Mouse (Mus musculus): Measurements from ENCODE around the gene Susd1. TPM values are rescaled to one million over a fixed set of nuclear protein-coding genes. Genes with fewer than 3 reads are reported as not detected.

The Susd1 gene
- polyA plus RNA-seq, 1 experiment from 2014 or later = 11.2 TPM

DNA sequence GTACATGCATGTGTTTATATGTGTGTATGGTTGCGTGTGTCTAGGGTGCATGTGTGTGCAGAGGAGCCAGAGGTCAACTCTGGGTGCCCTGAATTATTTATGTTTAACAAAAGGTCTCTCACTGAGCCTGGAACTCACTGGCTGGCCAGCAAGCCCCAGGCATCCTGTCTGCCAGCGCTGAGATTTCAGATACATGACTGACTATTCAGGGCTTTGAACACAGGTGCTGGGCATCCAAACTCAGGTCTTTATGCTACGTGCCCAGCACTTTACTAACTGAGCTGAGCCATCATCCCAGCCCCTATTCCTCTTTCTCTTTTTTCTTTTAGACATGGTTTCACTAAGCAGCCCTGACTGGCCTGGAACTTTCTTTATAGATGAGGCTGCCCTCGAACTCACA lies 59.8 kb downstream of the Susd1 start:
- Histone ChIP-seq H3K27ac (no peak overlapping the region), H3K9ac (no peak overlapping the region), H3K27me3 (no peaks in the 10 kb centered on the region), H3K4me1 (replicated peaks) (no peaks in the 10 kb centered on the region), H3K36me3 (peaks cover 28% of the 10 kb centered on the region), H3K4me2 (no peak overlapping the region), H3K4me3 (replicated peaks) (no peak overlapping the region), H3K9me3 (replicated peaks) (no peaks in the 10 kb centered on the region)
- WGBS (ENCODE audit: insufficient replicate concordance) = 89% methylated on average over 4 of the region's 4 CpGs
- DNase-seq (no peak), ATAC-seq (ENCODE audit: low read depth) (no peak)

GRCm38 (mm10) chr4:59374271-59374938 lies 64.0 kb downstream of the Susd1 start:
- peaks cover 44% of the 10 kb centered on the region for H3K36me3 ChIP-seq
- 78% methylated on average over 10 of the region's 10 CpGs for WGBS (ENCODE audit: insufficient replicate concordance)
- no peak overlapping the region for H3K9ac ChIP-seq
- ATAC-seq (ENCODE audit: low read depth) (no peak), DNase-seq (no peak)
- H3K9me3 ChIP-seq (replicated peaks) = no peaks in the 10 kb centered on the region
- no peak overlapping the region for H3K4me2 ChIP-seq
- no peaks in the 10 kb centered on the region; the same call in 1 of the 2 replicates for H3K4me1 ChIP-seq (replicated peaks)
- H3K27ac ChIP-seq = no peak overlapping the region
- no peak overlapping the region for H3K4me3 ChIP-seq (replicated peaks)
- no peaks in the 10 kb centered on the region for H3K27me3 ChIP-seq

- peaks cover 49% of the 10 kb centered on the region for H3K36me3 ChIP-seq
- H3K4me1 ChIP-seq (replicated peaks) = no peaks in the 10 kb centered on the region; the same call in 1 of the 2 replicates
- WGBS (ENCODE audit: insufficient replicate concordance) = 69% methylated on average over 5 of the region's 5 CpGs
- no peak for ATAC-seq (ENCODE audit: low read depth)
- no peak overlapping the region for H3K9ac ChIP-seq
- H3K9me3 ChIP-seq (replicated peaks) = no peaks in the 10 kb centered on the region
- H3K27me3 ChIP-seq = no peaks in the 10 kb centered on the region
- H3K4me3 ChIP-seq (replicated peaks) = no peak overlapping the region
- no peak overlapping the region for H3K4me2 ChIP-seq
- H3K27ac ChIP-seq = no peak overlapping the region
- no peak for DNase-seq
Measured at GRCm38 (mm10) chr4:59372546-59373157, 65.8 kb downstream of the Susd1 start.

DNA sequence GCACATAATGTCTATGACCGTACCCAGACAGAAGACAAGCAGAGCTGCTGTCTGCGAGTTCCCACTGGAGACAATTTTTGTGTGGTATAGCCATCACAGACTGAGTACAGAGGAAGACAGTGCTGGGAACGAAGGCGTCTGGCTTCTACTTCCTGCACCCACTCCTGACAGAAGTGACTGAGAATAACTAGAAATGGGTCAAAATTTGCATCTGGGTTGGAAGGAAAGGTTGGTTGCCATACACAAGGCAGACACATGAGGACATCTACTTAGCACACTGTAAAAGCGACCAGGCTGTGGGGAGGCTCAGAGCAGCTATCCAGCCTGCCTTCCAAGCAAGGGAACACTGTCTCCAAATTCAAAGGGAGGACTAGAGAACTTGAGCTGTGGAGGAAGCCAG lies 66.5 kb downstream of the Susd1 start:
- Histone ChIP-seq H3K27ac (no peak overlapping the region), H3K4me2 (no peak overlapping the region), H3K4me3 (replicated peaks) (no peak overlapping the region), H3K9ac (no peak overlapping the region), H3K9me3 (replicated peaks) (no peaks in the 10 kb centered on the region), H3K27me3 (no peaks in the 10 kb centered on the region), H3K4me1 (replicated peaks) (no peaks in the 10 kb centered on the region; the same call in 1 of the 2 replicates), H3K36me3 (peaks cover 47% of the 10 kb centered on the region)
- WGBS (ENCODE audit: insufficient replicate concordance) = 83% methylated on average over 5 of the region's 5 CpGs
- DNase-seq = no peak
- no peak for ATAC-seq (ENCODE audit: low read depth)

GRCm38 (mm10) chr4:59369941-59370340 lies 68.5 kb downstream of the Susd1 start:
- H3K9me3 ChIP-seq (replicated peaks) = no peaks in the 10 kb centered on the region
- H3K4me2 ChIP-seq = no peak overlapping the region
- H3K27me3 ChIP-seq = no peaks in the 10 kb centered on the region
- no peak for DNase-seq
- WGBS (ENCODE audit: insufficient replicate concordance) = 90% methylated on average over 2 of the region's 2 CpGs
- H3K4me1 ChIP-seq (replicated peaks) = peaks cover 1% of the 10 kb centered on the region; the same call in 1 of the 2 replicates
- no peak for ATAC-seq (ENCODE audit: low read depth)
- H3K36me3 ChIP-seq = peaks cover 51% of the 10 kb centered on the region
- no peak overlapping the region for H3K4me3 ChIP-seq (replicated peaks)
- H3K9ac ChIP-seq = no peak overlapping the region
- H3K27ac ChIP-seq = no peak overlapping the region

DNA sequence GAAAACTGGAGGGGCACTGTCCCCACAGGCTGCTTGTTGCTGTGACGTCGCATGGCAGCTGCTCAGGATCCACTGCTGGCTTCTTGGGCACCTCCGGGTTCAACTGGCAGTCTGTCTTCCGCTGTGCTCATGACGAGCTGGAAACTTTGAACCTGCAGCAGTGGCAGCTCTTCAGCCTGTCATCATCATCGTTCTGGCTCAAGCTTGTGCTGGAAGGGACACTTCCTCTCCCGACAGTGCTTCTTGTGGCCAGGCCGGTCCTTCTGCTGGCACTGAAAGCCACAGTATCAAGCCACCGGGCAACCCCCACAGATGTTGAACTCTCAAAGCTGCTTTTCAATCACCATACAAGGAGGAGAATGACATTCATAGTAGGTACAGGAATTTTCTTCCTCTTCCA lies 70.3 kb downstream of the Susd1 start:
- Histone ChIP-seq H3K9ac (no peak overlapping the region), H3K27ac (no peak overlapping the region), H3K4me2 (no peak overlapping the region), H3K4me3 (replicated peaks) (no peak overlapping the region), H3K4me1 (replicated peaks) (peaks cover 19% of the 10 kb centered on the region), H3K9me3 (replicated peaks) (no peaks in the 10 kb centered on the region), H3K27me3 (no peaks in the 10 kb centered on the region), H3K36me3 (peaks cover 51% of the 10 kb centered on the region)
- DNase-seq = no peak
- 70% methylated on average over 9 of the region's 9 CpGs for WGBS (ENCODE audit: insufficient replicate concordance)
- no peak for ATAC-seq (ENCODE audit: low read depth)

DNA sequence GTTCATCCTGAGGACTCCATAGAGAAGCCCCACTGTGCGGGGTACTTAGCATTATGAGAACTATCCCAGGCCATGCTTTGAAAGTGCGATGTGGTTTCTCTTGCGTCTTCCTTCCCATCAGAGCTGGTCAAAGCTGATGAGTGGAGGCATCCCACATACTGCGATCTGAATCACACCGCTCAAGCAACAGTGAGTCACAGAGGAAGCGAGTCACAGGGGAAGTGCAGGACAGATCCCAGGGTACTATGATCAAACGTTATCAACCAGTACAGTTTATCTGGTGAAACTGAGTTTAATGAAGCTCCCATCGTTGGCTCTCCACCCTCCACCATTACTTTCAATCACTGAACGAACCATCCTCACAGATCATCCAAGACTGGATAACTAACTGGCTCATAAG lies 72.2 kb downstream of the Susd1 start:
- Histone ChIP-seq H3K27ac (no peak overlapping the region), H3K4me3 (replicated peaks) (no peak overlapping the region), H3K4me1 (replicated peaks) (peaks cover 27% of the 10 kb centered on the region), H3K27me3 (no peaks in the 10 kb centered on the region), H3K9me3 (replicated peaks) (no peaks in the 10 kb centered on the region), H3K36me3 (peaks cover 41% of the 10 kb centered on the region), H3K9ac (no peak overlapping the region), H3K4me2 (no peak overlapping the region)
- 65% methylated on average over 9 of the region's 9 CpGs for WGBS (ENCODE audit: insufficient replicate concordance)
- ATAC-seq (ENCODE audit: low read depth) = no peak
- no peak for DNase-seq

GRCm38 (mm10) chr4:59365571-59365970 lies 72.9 kb downstream of the Susd1 start:
- WGBS (ENCODE audit: insufficient replicate concordance) = 89% methylated on average over 12 of the region's 12 CpGs
- H3K4me2 ChIP-seq = no peak overlapping the region
- H3K27ac ChIP-seq = no peak overlapping the region
- H3K9me3 ChIP-seq (replicated peaks) = no peaks in the 10 kb centered on the region
- H3K4me3 ChIP-seq (replicated peaks) = no peak overlapping the region
- DNase-seq (no peak), ATAC-seq (ENCODE audit: low read depth) (no peak)
- H3K36me3 ChIP-seq = peaks cover 37% of the 10 kb centered on the region
- H3K9ac ChIP-seq = no peak overlapping the region
- H3K4me1 ChIP-seq (replicated peaks) = peaks cover 27% of the 10 kb centered on the region
- H3K27me3 ChIP-seq = no peaks in the 10 kb centered on the region

DNA sequence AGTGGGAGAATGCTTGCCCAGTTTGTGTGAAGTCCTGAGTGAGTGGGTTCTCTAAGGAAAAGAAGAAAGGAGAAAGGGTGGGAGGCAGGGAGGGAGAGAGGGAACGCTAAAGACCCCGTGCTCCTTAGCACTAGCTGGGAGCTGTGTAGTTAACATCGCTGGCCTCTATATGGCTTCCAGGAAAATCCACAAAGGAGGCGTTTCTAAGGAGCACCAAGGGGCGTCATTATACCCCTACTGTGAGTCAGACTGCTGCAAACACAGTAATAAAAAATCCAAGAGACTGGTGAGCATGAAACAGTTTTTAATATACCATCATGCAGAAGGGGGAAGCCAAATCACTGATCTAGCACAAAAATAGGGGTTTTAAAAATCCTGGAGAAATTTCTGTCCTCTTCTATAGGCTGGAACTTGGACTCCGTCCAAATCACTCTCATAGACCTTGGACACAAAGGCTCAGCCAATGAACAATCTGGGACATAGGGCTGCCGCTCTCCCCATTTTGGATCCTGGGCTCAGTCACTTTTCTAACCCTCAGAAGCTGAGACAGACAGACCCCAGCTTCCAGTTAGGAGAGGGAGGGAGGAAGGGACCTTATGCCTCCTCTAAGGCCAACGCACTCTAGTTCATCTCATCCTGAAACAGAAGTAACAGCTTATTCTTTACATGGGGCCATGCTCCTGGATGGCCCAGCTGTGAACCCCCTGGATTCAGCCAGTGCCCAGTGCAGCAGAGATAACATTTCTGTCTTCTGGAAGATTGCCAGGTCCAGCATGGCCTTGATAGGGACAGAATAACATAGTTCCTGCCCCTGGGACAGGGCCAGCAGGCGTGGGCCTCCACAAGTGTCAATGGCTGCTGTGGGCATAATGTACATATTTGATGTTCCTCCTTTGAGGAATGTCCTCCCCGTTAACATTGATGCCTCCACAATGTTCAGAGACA lies 73.9 kb downstream of the Susd1 start:
- 69% methylated on average over 10 of the region's 10 CpGs for WGBS (ENCODE audit: insufficient replicate concordance)
- H3K36me3 ChIP-seq = peaks cover 28% of the 10 kb centered on the region
- H3K27me3 ChIP-seq = no peaks in the 10 kb centered on the region
- no peaks in the 10 kb centered on the region for H3K9me3 ChIP-seq (replicated peaks)
- peak overlapping the region; percentile 63; the same call in 1 of the 2 replicates for H3K27ac ChIP-seq
- H3K4me3 ChIP-seq (replicated peaks) = no peak overlapping the region
- ATAC-seq (ENCODE audit: low read depth) = no peak
- DNase-seq = no peak
- H3K9ac ChIP-seq = no peak overlapping the region
- H3K4me1 ChIP-seq (replicated peaks) = peaks cover 27% of the 10 kb centered on the region
- no peak overlapping the region for H3K4me2 ChIP-seq

DNA sequence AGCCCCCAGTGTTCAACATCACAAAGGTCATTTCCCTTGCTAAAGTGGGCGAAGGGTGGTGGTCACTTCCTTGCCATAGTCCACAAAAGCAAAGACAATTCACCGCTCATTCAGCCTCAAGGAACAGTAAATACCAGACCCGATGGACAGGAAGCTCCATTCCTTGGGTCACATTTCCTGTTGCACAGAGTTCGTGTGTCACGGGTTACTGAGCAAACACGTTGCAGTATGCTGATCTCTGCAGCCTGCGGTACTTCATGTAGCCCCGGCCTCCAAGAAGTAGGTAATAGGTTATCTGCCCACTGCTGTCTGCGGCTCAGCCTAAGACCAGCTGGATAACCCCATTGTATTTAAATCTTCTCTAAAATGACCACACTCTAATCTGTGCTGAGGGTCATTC lies 75.4 kb downstream of the Susd1 start:
- Histone ChIP-seq H3K36me3 (peaks cover 25% of the 10 kb centered on the region), H3K4me3 (replicated peaks) (no peak overlapping the region), H3K4me1 (replicated peaks) (peaks cover 33% of the 10 kb centered on the region), H3K27ac (peak overlapping the region; percentile 63), H3K9me3 (replicated peaks) (no peaks in the 10 kb centered on the region), H3K27me3 (no peaks in the 10 kb centered on the region), H3K4me2 (no peak overlapping the region), H3K9ac (no peak overlapping the region)
- peak; percentile 70 for ATAC-seq (ENCODE audit: low read depth)
- WGBS (ENCODE audit: insufficient replicate concordance) = 51% methylated on average over 9 of the region's 9 CpGs
- DNase-seq = no peak

DNA sequence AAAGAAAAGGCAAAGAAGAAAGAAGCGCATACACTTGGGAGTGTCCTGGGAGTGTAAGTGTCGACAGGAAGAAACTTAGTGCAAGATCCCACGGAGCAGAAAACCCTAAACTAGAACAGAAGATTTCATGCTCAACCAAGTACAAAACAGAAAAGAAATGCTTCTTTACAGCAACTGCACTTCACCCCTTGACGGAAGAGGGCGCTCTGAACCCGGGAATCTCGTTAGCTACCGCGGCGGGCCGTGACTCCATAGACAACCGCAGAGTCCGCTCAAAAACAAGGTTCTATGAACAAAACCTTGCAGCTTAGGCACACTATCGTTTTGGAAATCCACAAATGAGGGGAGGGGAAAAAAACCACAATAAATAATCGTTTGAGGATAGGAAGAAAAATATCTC lies 77.7 kb downstream of the Susd1 start:
- no peaks in the 10 kb centered on the region for H3K27me3 ChIP-seq
- H3K4me1 ChIP-seq (replicated peaks) = peaks cover 33% of the 10 kb centered on the region
- ATAC-seq (ENCODE audit: low read depth) (no peak), DNase-seq (peak; percentile 40)
- no peak overlapping the region for H3K4me3 ChIP-seq (replicated peaks)
- no peaks in the 10 kb centered on the region for H3K9me3 ChIP-seq (replicated peaks)
- H3K27ac ChIP-seq = no peak overlapping the region
- H3K36me3 ChIP-seq = peaks cover 26% of the 10 kb centered on the region
- WGBS (ENCODE audit: insufficient replicate concordance) = 17% methylated on average over 15 of the region's 15 CpGs
- no peak overlapping the region for H3K4me2 ChIP-seq
- H3K9ac ChIP-seq = no peak overlapping the region

Measured in liver, embryonic 13.5 days (tissue).